Mouse (Mus musculus) limb, embryonic 10.5 days (tissue): ENCODE results near the gene Rgs6. TPM values are rescaled to one million over a fixed set of nuclear protein-coding genes. Genes with fewer than 3 reads are reported as not detected.

Experiments
- DNase-seq: peaks from one replicate; pipeline ENCODE4 v3.0.0-alpha.2; 2017; ENCODE audit warnings: low spot score
- H3K27ac ChIP-seq: fragments of 300-500 bp; sonication (generic); 2 replicates; pipeline ENCODE4 v1.5.1; 2016; ENCODE audit warnings: mild to moderate bottlenecking
- H3K27me3 ChIP-seq: fragments of 300-500 bp; sonication (generic); 2 replicates; pipeline ENCODE4 v1.6.1; 2016; ENCODE audit warnings: low read depth, mild to moderate bottlenecking; ENCODE audit not compliant: poor library complexity, severe bottlenecking
- H3K36me3 ChIP-seq: fragments of 300-500 bp; sonication (generic); 2 replicates; pipeline ENCODE4 v1.6.1; 2016; ENCODE audit warnings: mild to moderate bottlenecking, moderate library complexity
- H3K4me1 ChIP-seq: fragments of 300-500 bp; sonication (generic); 2 replicates; pipeline ENCODE4 v1.6.1; 2016
- H3K4me3 ChIP-seq: fragments of 300-500 bp; sonication (generic); 2 replicates; pipeline ENCODE4 v1.5.1; 2016; ENCODE audit warnings: mild to moderate bottlenecking, moderate library complexity
- H3K9me3 ChIP-seq: fragments of 300-500 bp; sonication (generic); replicated peaks from 2 replicates; pipeline ENCODE4 v1.6.1; 2016; ENCODE audit warnings: mild to moderate bottlenecking
- WGBS: fragments of 180-500 bp; shearing (Covaris S2); methylation state at CpG from one replicate; pipeline ENCODE4 v1.1.7; 2016; 5-methylcytosine and 5-hydroxymethylcytosine counted together
- polyA plus RNA-seq: library from polyadenylated mRNA; unstranded; fragments of >200 nt; fragmentation: Nextera tagmentation; extraction: Ambion mirVana; gene quantifications from 2 replicates; pipeline ENCODE4 v1.2.1, GENCODE M21; 2016

The Rgs6 gene
- polyA plus RNA-seq, 1 experiment from 2014 or later: not detected

DNA sequence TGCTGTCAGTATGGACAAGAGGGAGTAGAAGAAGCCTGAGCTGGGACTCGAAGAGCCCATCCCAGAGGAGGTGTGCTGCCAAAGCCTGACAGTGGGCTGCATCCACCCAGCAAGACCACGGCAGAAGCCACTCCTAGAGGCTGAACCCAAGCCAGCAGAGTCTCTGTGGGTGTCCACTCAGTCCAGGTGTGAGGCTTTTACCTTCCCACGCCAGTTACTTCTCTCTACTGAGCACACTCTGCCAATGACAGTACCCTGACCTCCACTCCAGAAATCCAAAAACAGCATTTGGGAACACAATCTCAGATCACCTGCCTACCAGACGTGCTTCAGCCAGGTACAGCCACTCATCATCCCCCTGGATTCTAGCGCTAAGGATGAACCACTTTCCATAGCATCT lies 619.4 kb downstream of the Rgs6 start:
- 63% methylated on average over 5 of the region's 5 CpGs for WGBS
- no peaks in the 10 kb centered on the region for H3K27me3 ChIP-seq
- no peaks in the 10 kb centered on the region for H3K36me3 ChIP-seq
- DNase-seq: no peak
- H3K4me1 ChIP-seq: peaks cover 25% of the 10 kb centered on the region
- no peak overlapping the region for H3K4me3 ChIP-seq
- no peaks in the 10 kb centered on the region for H3K9me3 ChIP-seq
- no peak overlapping the region for H3K27ac ChIP-seq

- no peaks in the 10 kb centered on the region for H3K27me3 ChIP-seq
- WGBS: 53% methylated on average over 8 of the region's 8 CpGs
- no peak overlapping the region for H3K27ac ChIP-seq
- H3K4me1 ChIP-seq: peaks cover 25% of the 10 kb centered on the region
- no peak overlapping the region for H3K4me3 ChIP-seq
- H3K9me3 ChIP-seq: no peaks in the 10 kb centered on the region
- H3K36me3 ChIP-seq: no peaks in the 10 kb centered on the region
- no peak for DNase-seq
Measured at GRCm38 (mm10) chr12:83208011-83208410, 619.9 kb downstream of the Rgs6 start.

DNA sequence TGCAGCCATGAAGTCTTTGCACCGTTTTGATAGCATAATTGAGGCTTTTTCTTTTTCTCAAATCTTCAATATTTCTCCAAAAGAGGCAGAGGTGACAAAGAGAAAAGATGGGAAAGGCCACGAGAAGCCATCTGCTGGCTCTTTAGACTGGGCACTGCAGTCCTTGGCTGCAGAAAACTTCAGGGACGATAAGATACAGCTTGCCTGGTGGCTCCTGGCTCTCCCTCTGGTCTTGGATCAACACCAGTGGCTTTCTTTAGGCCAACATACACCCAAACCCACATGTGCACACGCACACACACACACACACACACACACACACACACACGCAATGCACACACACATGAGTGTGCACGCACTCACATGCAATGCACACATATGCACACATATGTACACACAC lies 620.7 kb downstream of the Rgs6 start:
- no peak for DNase-seq
- Histone ChIP-seq H3K9me3 (no peaks in the 10 kb centered on the region), H3K36me3 (no peaks in the 10 kb centered on the region), H3K4me1 (peaks cover 26% of the 10 kb centered on the region), H3K27me3 (no peaks in the 10 kb centered on the region), H3K4me3 (no peak overlapping the region), H3K27ac (no peak overlapping the region)
- WGBS: 67% methylated on average over 6 of the region's 6 CpGs

- H3K27ac ChIP-seq: peak overlapping the region; percentile 9; the same call in 1 of the 2 replicates
- no peak overlapping the region for H3K4me3 ChIP-seq
- DNase-seq: no peak
- peaks cover 29% of the 10 kb centered on the region for H3K4me1 ChIP-seq
- no peaks in the 10 kb centered on the region for H3K36me3 ChIP-seq
- WGBS: 55% methylated on average over 6 of the region's 6 CpGs
- H3K9me3 ChIP-seq: no peaks in the 10 kb centered on the region
- no peaks in the 10 kb centered on the region for H3K27me3 ChIP-seq
Measured at GRCm38 (mm10) chr12:83209461-83209860, 621.4 kb downstream of the Rgs6 start.

- H3K4me3 ChIP-seq: no peak overlapping the region
- WGBS: 66% methylated on average over 5 of the region's 5 CpGs
Measured at GRCm38 (mm10) chr12:83210294-83210693, 622.2 kb downstream of the Rgs6 start.

DNA sequence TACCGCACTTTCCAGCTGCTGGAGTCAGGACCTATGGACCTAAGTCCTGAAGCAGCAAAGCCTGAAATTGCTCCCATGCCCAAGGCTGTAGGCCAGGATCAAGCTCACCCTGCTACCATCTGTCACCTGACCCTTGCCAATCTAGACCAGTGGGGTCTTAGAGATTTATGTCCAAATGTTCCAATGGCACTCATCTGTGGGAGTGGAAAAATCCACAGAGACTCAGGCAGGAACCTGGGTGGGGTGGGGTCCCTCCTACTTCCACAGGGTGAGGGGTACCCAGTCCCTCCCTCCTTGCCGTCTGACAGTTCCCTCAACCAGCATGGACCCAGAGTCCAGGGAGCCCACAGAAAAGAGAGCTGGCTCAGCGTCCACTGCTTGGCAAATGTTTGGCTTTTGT lies 622.6 kb downstream of the Rgs6 start:
- Histone ChIP-seq H3K9me3 (no peaks in the 10 kb centered on the region), H3K4me3 (no peak overlapping the region), H3K36me3 (no peaks in the 10 kb centered on the region), H3K27ac (no peak overlapping the region), H3K27me3 (no peaks in the 10 kb centered on the region), H3K4me1 (peaks cover 28% of the 10 kb centered on the region)
- 86% methylated on average over 3 of the region's 3 CpGs for WGBS
- no peak for DNase-seq

More at GRCm38 (mm10) chr12:83210294-83210693, 622.2 kb downstream of the Rgs6 start:
- Histone ChIP-seq H3K27me3 (no peaks in the 10 kb centered on the region), H3K4me1 (peaks cover 28% of the 10 kb centered on the region), H3K9me3 (no peaks in the 10 kb centered on the region), H3K36me3 (no peaks in the 10 kb centered on the region), H3K27ac (no peak overlapping the region)
- no peak for DNase-seq

- no peak for DNase-seq
- WGBS: 70% methylated on average over 7 of the region's 7 CpGs
- H3K4me1 ChIP-seq: peaks cover 28% of the 10 kb centered on the region
- no peak overlapping the region for H3K27ac ChIP-seq
- H3K27me3 ChIP-seq: no peaks in the 10 kb centered on the region
- H3K4me3 ChIP-seq: no peak overlapping the region
- no peaks in the 10 kb centered on the region for H3K36me3 ChIP-seq
- H3K9me3 ChIP-seq: no peaks in the 10 kb centered on the region
Measured at GRCm38 (mm10) chr12:83211146-83211822, 623.2 kb downstream of the Rgs6 start.
